Mouse (Mus musculus) cerebellum, postnatal 36 days (tissue): ENCODE data around the gene Pdzph1.

Experiments used
- DNase-seq, 2 experiments: peaks; one replicate each; pipeline ENCODE4 v3.0.0; 2021 to 2022; ENCODE audit warnings: mixed read lengths in 2 of 2

The Pdzph1 gene

DNA sequence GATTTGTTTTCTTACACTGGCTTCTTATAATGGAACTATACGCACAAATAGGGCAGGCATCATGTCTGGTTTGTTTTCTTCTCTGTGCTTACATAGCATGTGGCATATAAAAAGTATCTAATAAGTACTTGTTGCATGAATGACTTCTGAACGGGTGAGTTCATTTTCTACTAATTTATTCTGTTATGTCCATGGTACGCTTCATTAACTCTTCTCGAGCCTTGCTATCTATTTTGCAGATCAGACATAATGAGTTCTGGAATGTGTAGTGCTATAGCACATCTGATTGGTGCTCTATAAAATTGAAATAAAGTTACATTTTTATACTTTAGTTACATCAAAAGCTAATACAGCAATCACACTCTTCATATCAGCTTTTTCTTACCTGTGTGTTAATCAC lies 71.2 kb downstream of the Pdzph1 start:
- DNase-seq: no peak

DNA sequence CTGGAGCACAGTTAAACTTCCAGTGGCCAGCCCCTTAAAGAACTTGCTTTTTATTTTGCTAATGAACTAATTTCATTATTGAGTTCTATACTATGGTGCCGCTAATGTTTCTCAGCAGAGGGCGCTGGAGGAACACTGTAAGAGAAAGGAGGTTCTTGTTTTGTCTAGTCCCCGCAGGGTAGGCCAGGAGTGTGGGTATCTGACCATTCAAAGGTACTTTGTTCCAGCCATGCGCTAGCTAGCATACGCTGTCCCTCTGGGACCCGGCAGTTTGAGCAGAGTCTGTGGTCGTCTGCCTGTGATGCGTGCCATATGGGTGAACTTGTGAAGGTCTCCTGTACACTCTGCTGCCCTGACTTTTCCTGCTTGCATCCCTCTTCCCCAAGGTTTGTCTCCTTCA lies 72.1 kb downstream of the Pdzph1 start:
- peak; percentile 4 to 17 for DNase-seq

DNA sequence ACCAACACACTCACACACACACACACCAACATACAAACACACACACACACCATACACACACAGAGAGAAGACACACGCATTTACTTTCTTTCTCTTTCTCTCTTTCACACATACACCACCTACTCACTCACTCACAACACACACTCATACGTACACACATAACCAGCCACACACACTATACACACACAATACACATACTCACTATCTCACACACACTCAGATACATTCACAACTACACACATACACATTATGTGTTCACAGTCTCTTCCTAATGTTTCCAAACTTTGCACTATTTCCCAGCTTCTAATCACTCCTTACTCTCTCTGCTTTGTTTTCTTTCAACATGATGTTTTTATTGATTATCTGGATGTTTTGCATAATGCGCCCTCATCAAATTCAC lies 72.6 kb downstream of the Pdzph1 start:
- no peak for DNase-seq

DNA sequence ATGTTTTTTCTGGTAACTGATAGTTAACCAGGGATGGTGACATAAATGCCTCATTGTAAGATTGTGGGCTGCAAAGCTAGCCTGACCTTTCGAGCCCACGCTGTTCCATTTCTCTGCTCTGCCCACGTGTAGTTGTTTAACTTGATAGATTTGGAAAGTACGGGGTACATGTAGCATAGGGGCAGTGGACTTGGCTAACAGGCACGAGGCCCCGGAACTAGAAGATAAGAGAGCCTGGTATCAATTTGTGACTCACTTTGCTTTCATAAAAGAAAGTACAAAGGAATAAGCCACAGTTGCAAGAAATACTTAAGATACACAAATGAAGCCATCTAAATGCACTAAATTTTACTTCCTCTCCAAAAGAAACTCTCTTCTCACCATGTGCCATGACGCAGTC lies 79.6 kb downstream of the Pdzph1 start:
- DNase-seq: no peak

DNA sequence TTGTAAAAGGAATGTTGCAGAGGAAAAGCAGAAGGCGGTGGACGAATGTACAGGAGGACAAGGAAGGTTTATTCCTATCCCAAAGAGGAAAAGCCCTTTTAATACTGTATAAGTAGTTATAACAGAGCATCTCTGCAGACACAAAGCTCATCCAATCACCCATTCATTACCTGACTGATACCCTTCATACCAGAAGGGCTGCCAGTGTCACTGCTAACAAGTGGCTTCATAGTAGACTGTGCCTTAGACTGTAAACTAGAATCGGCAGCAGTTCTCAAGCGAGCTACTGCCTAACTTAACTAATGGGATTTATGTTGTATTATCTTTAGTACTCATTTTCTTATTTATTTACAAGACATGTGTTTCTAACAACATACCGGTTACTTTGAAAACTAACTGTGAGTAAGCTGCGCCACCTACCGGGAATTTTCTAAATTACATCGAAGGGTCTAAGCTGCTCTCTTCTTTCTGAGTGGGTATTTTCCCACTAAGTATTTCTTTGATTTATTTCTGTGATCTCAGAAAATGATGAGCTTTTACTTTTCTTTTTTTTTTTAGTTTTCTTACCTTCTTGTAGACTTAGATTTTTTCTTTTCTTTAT lies 82.0 kb downstream of the Pdzph1 start:
- DNase-seq: peak; percentile 27 to 45

DNA sequence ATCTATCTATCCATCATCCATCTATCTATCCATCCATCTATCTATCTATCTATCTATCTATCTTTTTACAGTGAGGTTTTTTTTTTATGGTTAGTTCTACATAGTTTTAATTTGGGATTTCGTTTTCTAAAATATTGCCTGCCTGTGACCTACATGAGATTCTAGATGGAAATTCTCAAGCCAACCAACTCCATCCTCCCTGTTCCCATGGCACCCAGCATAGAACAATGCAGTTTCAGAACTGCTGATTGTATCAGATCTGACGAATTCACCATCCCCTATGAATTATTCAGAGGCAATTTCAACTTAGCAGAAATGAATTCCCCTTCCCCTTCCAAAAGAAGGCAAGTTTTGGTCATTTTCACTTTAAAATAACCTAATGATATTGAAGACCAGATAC lies 85.2 kb downstream of the Pdzph1 start:
- DNase-seq: no peak

DNA sequence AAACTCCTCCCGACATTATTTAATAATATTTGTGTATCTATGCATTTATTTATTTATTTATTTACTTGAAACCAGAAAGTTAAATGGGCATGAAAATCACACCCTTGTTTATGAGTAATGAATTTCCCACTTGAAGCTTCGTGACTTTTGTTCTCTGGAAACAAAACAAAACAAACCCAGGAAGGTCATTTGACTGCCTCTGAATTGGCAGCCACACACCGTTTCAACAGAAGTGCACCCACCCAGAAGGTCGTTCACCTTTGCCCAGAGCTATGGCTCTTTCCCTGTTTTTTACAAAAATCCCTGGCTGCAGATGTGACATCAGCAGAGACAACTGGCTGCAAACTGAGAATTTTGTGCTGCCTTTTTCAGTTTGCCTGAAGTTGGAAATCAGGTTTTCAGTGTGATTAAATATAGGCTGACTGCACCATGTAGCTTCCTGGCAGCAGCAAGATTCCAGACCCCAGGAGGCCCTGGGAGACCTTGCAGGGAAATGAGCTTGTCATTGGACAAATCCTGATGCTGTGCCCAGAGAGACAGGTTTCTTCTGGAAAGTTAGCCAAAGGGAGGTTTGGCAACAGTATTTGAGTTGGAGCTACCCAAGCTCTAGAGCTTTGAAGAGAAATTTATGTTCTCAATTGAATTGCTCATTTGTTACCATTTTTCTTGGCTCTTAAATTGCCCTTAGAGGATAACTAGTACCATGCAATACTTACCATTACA lies 99.5 kb downstream of the Pdzph1 start:
- no peak for DNase-seq

DNA sequence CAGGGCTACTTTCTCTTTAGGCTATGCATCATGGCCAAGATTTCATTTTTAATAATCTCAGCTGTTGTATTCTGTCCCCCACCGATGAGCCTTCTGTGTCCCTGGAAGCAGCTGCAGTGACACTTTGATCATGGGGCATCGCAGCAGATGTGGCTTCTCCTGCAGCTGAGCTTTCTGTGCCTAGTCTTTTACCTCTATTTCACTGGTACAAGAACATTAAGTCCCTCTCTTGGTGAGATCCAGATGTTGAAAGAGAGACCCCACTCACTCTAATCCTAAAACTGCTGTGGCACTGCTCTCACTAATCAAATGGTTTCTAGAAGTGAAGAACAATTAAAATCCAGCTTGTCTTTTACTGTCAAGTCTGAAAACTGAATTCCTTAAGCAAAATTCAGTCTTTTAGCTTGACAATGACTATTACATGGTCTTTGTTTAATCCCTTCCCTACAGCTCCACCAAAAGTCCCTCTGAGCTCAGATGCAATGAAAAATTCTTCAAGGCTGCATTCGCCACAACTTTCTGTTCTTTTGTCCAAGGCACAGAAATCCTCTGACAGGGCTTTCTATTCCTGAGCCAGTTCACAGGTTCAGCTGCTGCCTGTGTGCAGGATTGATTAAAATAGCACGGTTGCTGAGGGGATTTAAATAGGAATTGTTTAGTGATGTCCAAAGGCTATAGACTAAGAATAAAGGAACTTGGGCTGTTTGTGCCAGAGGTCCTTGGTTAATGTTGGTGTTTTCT lies 101.1 kb downstream of the Pdzph1 start:
- DNase-seq: no peak

DNA sequence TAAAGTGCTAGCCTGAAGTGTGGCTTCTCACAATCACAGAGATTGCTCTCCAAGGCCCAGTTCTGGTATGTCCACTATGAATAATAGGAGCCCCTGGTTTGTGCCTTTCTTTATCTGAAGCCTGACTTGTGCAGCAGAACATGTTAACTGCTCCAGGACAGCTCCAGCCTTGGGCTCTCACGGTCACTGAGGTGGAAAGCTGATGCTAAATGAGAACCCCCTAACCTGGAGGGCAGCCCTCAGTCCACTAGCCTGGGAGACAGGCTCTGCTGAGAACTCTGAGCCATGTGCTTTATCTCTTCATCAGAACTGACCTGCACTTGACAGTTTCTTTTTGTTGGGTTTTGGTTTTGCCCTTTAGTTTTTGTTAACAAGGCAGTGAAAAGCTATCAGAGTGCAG lies 106.8 kb downstream of the Pdzph1 start:
- no peak for DNase-seq

DNA sequence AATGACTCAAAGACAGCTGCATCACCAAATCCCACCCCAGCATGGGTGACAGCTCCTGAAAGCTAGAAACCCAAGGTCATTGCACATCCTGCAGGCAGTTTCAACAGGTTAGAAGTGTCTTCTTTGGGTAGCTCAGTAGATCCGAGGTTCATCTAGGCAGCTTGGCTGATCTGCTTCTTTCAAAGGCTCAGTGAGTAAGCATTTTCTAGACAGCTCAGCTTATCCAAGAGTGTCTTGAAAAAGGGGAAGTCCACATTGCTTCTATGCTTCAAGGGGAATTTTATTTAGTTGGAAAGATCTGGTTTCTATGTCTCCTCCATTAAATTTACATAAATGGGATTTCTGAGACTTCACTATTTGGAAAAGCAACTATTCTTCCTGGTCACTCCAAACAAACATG lies 117.8 kb downstream of the Pdzph1 start:
- no peak for DNase-seq

DNA sequence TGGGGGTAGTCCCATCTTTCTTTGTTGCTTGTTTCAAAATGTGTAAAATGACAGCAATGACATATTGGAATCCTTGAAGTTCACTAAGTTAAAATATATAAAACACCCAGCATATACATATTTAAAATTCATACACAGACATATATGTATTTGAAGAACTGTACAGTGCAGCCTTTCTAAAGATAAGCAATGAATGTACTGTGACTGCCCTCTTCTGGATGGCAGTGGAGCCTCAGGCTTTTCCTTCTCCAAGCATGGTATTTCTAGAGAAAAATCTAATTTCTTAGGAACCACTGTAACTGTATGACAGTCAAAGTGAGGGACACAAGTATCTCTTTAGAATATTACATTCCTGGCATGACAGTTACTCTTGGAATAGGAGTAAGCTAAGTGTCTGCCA lies 120.4 kb downstream of the Pdzph1 start:
- DNase-seq: no peak
